8 mouse cellular contexts compared by ENCODE assay signal in the genomic region with DNA sequence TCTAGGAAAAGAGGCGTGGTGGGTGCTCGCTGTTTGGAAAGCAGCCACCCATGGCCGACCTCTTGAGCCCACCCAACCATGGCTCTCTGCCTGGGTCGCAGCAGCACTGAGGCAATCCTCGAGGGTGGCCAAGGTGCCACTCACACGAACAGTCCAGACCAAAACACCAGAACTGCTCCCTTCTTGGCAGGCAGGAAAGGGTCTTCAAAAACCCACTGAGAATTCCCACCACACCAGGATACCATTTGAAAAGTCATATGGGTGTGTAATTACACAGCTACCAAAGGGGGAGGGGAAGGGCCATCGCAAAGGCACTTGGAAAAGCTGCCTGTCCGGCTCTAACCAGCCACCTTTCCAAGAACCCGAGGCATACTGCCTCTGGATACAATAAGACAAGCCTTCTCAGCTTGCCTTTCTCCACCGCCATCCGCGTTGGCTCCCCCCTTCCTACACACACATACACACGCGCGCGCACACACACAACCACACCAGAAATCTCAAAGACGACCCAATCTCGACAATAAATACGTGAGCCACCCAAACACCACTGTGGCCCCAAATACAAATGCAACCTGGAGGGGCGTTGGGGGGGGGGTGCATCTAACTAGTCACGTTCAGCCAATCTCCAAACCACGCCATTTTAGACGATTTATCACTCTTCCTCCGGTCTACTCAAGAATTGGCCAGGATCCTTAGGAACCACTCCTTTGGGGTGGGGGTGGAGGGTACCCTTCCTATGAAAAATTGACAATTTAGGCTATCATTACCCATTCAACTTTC. TPM values are rescaled to one million over a fixed set of nuclear protein-coding genes. Genes with fewer than 3 reads are reported as not detected.
DNase-seq lines count a peak whose midpoint lies in the region; ATAC-seq and TF ChIP-seq lines count a peak whose summit lies in the region.

No protein-coding gene starts in this region.

- H3K4me3 ChIP-seq in intestine, postnatal 0 days (ENCODE audit: low read depth, low read length), result peak overlapping the region; percentile 74
- H3K4me3 ChIP-seq in midbrain, embryonic 12.5 days, result peak overlapping the region; percentile 100
- H3K4me3 ChIP-seq in small intestine, adult 2 months (ENCODE audit: low read depth, low read length), result peak overlapping the region; percentile 89

- 0% methylated on average over 24 of the region's 24 CpGs for WGBS in intestine, postnatal 0 days
- WGBS in midbrain, embryonic 12.5 days, result 1% methylated on average over 24 of the region's 24 CpGs
- WGBS in small intestine, adult 2 months, result under 1% methylated on average over 24 of the region's 24 CpGs

- peak overlapping the region; percentile 78 for H3K4me2 ChIP-seq in intestine, postnatal 0 days (replicated peaks; ENCODE audit: low read depth)
- no peak overlapping the region for H3K4me2 ChIP-seq in midbrain, embryonic 12.5 days (replicated peaks)

- intact Hi-C loops in gastrocnemius, postnatal 14 days (cut with DNase I; ENCODE audit: low total_unique reads), result no loop called here
- intact Hi-C loops in left cerebral cortex, postnatal 25 days (cut with DNase I), result loop anchor here (1.0 to 10.0 kb wide), 7 partner anchors 65 to 1927 kb away; no protein-coding TSS in a partner anchor

- no peaks in the 10 kb centered on the region for H3K9me3 ChIP-seq in intestine, postnatal 0 days (ENCODE audit: control insufficient read depth)
- H3K9me3 ChIP-seq in midbrain, embryonic 12.5 days, result no peaks in the 10 kb centered on the region

- no peaks in the 10 kb centered on the region for H3K27me3 ChIP-seq in intestine, postnatal 0 days (replicated peaks; ENCODE audit: control insufficient read depth, insufficient read depth, low read length)
- no peaks in the 10 kb centered on the region for H3K27me3 ChIP-seq in midbrain, embryonic 12.5 days
- H3K27me3 ChIP-seq in small intestine, adult 2 months (ENCODE audit: control insufficient read depth, insufficient read depth, low read length), result no peaks in the 10 kb centered on the region

- ATAC-seq in common myeloid progenitor, adult 5-6 weeks (replicated peaks; ENCODE audit: low read depth, poor library complexity, severe bottlenecking), result 0 out of 2 replicates have a peak, but pooled peaks have one; percentile 3
- ATAC-seq in intestine, postnatal 0 days, result no peak; the same call in 1 of the 2 replicates
- no peak for ATAC-seq in midbrain, embryonic 12.5 days (ENCODE audit: low FRiP score, low read depth)
- no peak for ATAC-seq in erythroid progenitor cell, adult 5-6 weeks (replicated peaks; ENCODE audit: low FRiP score, poor library complexity, severe bottlenecking)

- H3K4me1 ChIP-seq in intestine, postnatal 0 days (replicated peaks; ENCODE audit: control insufficient read depth, insufficient read depth, low read length), result no peaks in the 10 kb centered on the region
- H3K4me1 ChIP-seq in midbrain, embryonic 12.5 days, result peaks cover 17% of the 10 kb centered on the region
- H3K4me1 ChIP-seq in small intestine, adult 2 months (ENCODE audit: control insufficient read depth, insufficient read depth, insufficient read length, low read length), result peaks cover 3% of the 10 kb centered on the region; the same call in 1 of the 2 replicates

- TF ChIP-seq CTCF in intestine, postnatal 0 days (IDR thresholded peaks at IDR 0.05; ENCODE audit: low read depth), result no peak
- no peak for TF ChIP-seq CTCF in small intestine, adult 2 months (IDR thresholded peaks at IDR 0.05; ENCODE audit: extremely low read depth, insufficient read length, insufficient replicate concordance, low read depth, low read length)

- peak; percentile 46 to 52 for DNase-seq in adrenal gland, adult 18-20 months (ENCODE audit: low spot score in 2 of 2)
- peak; percentile 57 for DNase-seq in gastrocnemius, postnatal 14 days
- DNase-seq in left cerebral cortex, postnatal 25 days (ENCODE audit: low spot score in 2 of 2), result peak; percentile 70 to 81

- TF ChIP-seq POLR2A in small intestine, adult 2 months (IDR thresholded peaks at IDR 0.05; ENCODE audit: low read depth, low read length), result peak; percentile 13; the same call in 1 of the 2 replicates

- H3K9ac ChIP-seq in intestine, postnatal 0 days (ENCODE audit: low read depth, low read length), result peak overlapping the region; percentile 78
- H3K9ac ChIP-seq in midbrain, embryonic 12.5 days (replicated peaks), result peak overlapping the region; percentile 100

- peak overlapping the region; percentile 92 for H3K27ac ChIP-seq in intestine, postnatal 0 days (ENCODE audit: low read depth, low read length)
- peak overlapping the region; percentile 100 for H3K27ac ChIP-seq in midbrain, embryonic 12.5 days (replicated peaks)
- peak overlapping the region; percentile 83 for H3K27ac ChIP-seq in small intestine, adult 2 months (ENCODE audit: insufficient read depth, low read depth, low read length)

- peaks cover 3% of the 10 kb centered on the region; the same call in 1 of the 2 replicates for H3K36me3 ChIP-seq in intestine, postnatal 0 days (ENCODE audit: control insufficient read depth, insufficient read depth)
- peaks cover 30% of the 10 kb centered on the region for H3K36me3 ChIP-seq in midbrain, embryonic 12.5 days
- H3K36me3 ChIP-seq in small intestine, adult 2 months (ENCODE audit: control insufficient read depth, insufficient read depth, low read length), result peaks cover 2% of the 10 kb centered on the region; the same call in 1 of the 2 replicates

RNA-seq across cellular contexts. Expression of gene Marcks, which starts 1.0 kb away (rescaled TPM):
- 10 to 100 TPM; 37.1 to 38.9 TPM for total RNA-seq in adrenal gland, adult 18-20 months (2021)
- 10.3 and 17.0 TPM in 2 replicates for total RNA-seq in common myeloid progenitor, adult 5-6 weeks (2017)
- 100 to 1,000 TPM in 1 of 2 experiments, 10 to 100 TPM in 1; 70.3 to 104 TPM for total RNA-seq in gastrocnemius, postnatal 14 days (2021)
- 34.7 and 38.2 TPM in 2 replicates for polyA plus RNA-seq in intestine, postnatal 0 days (2015; fragmentation: Nextera tagmentation; extraction: Ambion mirVana)
- 100 to 1,000 TPM; 182 to 189 TPM for total RNA-seq in left cerebral cortex, postnatal 25 days (2021)
- 321 and 361 TPM in 2 replicates for polyA plus RNA-seq in midbrain, embryonic 12.5 days (2016; fragmentation: Nextera tagmentation; extraction: Ambion mirVana)
- 9.4 and 22.7 TPM in 2 replicates for polyA plus RNA-seq in small intestine, adult 2 months (2012; rRNA removed)
- total RNA-seq in erythroid progenitor cell, adult 5-6 weeks (2015; ENCODE audit: low replicate concordance), result 13.0 and 18.9 TPM in 2 replicates
- total RNA-seq in erythroid progenitor cell, adult 5-6 weeks (2017; ENCODE audit: low replicate concordance), result 14.0 and 17.3 TPM in 2 replicates
